Mouse (Mus musculus): ENCODE measurements around the gene Gm43951. TPM values are rescaled to one million over a fixed set of nuclear protein-coding genes. Genes with fewer than 3 reads are reported as not detected.

The Gm43951 gene
- total RNA-seq (2021) = under 1 TPM; 0.20 to 0.25 TPM
- long read RNA-seq, experiment 1 = 0 reads
- long read RNA-seq, experiment 2 = 0 reads

DNA sequence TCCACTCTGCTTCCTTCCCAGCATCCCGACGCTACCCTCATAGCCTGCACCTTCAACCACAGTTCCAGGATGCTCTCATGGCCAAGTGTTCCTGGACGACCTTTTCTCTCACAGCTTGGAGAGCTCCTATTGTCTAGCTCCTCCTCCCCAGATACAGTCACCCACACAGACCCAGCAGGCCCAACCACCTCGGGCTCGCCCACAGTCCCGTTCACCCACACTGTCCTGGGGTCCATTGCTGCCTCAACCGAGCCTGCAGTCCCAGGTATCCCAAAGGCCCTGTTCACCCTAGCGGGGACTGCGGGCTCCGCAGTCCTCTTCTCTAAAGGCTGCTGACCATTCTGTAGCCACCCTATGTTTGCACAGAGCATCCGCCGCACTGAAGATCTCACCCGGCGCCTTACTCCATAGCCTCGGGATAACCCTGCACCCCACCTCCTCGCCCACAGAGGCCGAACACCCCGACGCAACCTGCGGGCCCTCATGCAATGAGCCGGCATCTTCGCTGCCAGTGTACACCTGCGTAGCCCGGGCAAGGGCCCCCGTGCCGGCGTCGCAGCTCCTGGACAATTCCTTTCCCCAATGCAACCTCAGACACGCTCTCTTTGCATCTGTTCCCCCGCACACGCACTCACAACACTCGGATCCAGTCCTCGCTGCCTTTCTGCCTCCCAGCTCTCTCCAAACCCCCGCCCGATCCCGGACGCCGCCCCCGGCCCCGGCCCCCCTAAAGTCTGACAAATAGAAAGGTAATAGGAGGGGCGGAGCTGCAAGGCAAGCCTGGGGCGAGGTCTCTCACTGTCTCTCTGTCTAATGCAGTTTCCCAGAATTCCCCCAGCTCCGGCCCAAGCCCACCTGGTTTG, at the start of gene Gm43951:
Gene Gm43951 (minus strand): TSS at position 500 of the 863 bp plus-strand sequence.
- H3K27ac ChIP-seq = peak within 1 kb of the TSS; percentile 83
- intact Hi-C loops (cut with DNase I) = loop anchor here (2.0 to 5.0 kb wide), 2 partner anchors 70 to 154 kb away; no protein-coding TSS in a partner anchor
- peak within 1 kb of the TSS; percentile 72 for H3K4me3 ChIP-seq
- peak; percentile 2; the same call in 1 of the 2 replicates for TF ChIP-seq CTCF (IDR thresholded peaks at IDR 0.05)
- peak; percentile 31 for DNase-seq

DNA sequence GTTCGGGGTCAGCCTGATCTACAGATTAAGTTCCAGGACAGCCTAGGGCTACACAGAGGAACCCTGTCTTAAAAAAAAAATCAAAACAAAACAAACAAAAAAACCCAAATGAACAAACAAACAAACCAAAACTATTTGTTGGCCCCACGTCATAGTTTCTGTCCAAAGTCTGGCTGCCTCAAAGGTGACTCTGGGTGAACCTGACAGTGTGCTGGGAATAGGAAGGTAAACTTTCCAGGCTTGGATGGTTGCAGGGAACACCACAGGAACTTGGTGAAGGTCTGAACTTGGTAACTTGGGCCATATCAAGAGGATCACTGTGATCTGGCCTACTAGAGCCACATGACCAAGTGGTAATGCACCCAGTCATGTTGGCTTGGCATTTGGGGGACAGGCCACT, 49.8 kb upstream of the Gm43951 start:
- TF ChIP-seq CTCF (IDR thresholded peaks at IDR 0.05) = no peak
- intact Hi-C loops (cut with DNase I) = no loop called here
- H3K4me3 ChIP-seq = no peak overlapping the region
- DNase-seq = no peak
- no peak overlapping the region for H3K27ac ChIP-seq

- TF ChIP-seq CTCF (IDR thresholded peaks at IDR 0.05) = no peak
- intact Hi-C loops (cut with DNase I) = no loop called here
Observed at GRCm38 (mm10) chr11:72255629-72256028, 49.0 kb upstream of the Gm43951 start.

DNA sequence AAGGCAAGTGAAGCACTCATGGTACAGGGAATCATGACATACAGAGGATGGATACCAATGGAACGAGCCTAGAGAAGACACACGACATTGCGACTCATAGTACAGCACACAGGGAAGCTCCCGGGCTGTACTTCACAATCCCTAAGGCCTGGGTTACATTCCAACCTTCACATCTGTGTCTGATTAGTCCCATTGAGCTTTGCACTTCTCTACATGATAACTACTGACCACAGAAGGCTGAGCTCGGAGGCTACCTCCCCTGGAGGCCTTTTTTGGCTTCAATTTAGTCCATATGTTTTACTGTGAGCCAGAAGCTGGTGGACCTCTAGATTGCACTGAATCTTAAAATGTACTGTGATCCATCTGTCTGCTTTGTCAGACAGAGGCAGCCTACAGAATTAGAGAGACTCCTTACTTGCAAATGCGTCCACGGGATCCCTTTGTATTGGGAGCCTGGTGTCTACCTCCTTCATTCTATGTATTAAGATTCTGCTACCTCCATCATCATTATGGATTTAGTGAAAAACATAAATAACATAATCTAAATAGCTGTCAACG, 38.6 kb upstream of the Gm43951 start:
- H3K4me3 ChIP-seq = no peak overlapping the region
- intact Hi-C loops (cut with DNase I) = no loop called here
- H3K27ac ChIP-seq = no peak overlapping the region
- no peak for DNase-seq
- no peak for TF ChIP-seq CTCF (IDR thresholded peaks at IDR 0.05)

More at GRCm38 (mm10) chr11:72255629-72256028, 49.0 kb upstream of the Gm43951 start:
- DNase-seq = no peak
- no peak overlapping the region for H3K4me3 ChIP-seq
- H3K27ac ChIP-seq = no peak overlapping the region

DNA sequence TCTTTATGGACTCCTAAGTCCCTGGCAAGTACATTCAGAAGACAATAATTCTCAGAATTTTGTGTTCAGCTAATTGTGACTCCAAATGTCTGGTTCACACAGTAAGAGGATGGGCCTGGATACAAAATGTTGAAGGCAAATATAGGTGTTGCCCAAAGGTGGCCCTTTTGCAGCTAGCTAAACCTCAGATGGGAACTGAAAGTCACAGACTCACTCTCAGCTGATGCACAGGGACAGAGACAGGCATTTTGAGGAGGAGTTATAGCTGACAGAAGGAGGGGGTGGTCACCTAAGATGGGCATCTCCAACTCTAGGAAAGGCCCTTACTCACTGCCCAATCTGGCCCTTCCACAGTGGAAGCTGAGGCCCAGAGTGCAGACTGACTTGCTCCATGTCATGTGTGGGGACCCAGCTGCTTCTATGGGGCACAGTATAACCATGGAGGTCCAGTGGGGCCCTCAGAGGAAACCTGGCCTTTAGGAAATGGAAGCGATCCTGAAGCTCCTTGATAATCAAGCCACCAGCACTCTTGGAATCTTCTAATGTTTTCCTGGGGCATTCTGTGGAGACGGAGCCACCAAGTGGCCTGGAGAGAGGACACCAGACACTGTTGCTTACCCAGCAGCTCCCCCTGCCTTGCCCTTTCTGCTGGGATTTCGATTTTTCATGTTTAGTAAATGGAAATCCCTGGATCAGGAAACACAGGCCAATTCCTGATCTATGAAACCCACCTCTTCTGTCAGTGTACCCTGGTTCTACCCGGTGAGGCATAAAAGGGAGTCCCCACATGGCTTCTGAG, 33.6 kb upstream of the Gm43951 start:
- no peak overlapping the region for H3K4me3 ChIP-seq
- TF ChIP-seq CTCF (IDR thresholded peaks at IDR 0.05) = no peak
- no peak overlapping the region for H3K27ac ChIP-seq
- no peak for DNase-seq
- intact Hi-C loops (cut with DNase I) = no loop called here

GRCm38 (mm10) chr11:72234013-72234412, 27.4 kb upstream of the Gm43951 start:
- TF ChIP-seq CTCF (IDR thresholded peaks at IDR 0.05) = no peak
- intact Hi-C loops (cut with DNase I) = no loop called here

DNA sequence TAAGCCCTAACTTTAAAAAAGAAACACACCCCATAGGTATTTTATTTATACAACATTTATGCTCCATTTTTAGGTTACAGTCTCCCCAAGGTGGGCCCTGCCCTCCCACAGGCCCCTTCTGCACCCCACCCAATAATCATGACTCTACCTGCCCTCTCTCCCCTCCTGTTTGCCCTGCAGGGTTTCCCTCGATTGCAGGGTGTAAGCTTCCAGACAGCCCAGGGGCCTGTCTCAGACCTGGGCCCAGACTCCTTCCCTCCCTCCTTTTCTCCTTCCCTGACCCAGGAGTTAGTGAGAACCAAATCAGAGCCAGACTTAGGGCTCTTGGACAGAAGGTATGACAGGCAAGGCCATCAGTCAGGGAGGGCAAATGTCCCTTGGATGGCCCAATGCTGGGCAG, 26.4 kb upstream of the Gm43951 start:
- Histone ChIP-seq H3K4me3 (no peak overlapping the region), H3K27ac (no peak overlapping the region)
- TF ChIP-seq CTCF (IDR thresholded peaks at IDR 0.05) = no peak
- no peak for DNase-seq
- intact Hi-C loops (cut with DNase I) = no loop called here

More at GRCm38 (mm10) chr11:72234013-72234412, 27.4 kb upstream of the Gm43951 start:
- DNase-seq = peak; percentile 66
- Histone ChIP-seq H3K27ac (no peak overlapping the region), H3K4me3 (no peak overlapping the region)

- Histone ChIP-seq H3K27ac (no peak overlapping the region), H3K4me3 (no peak overlapping the region)
- intact Hi-C loops (cut with DNase I) = no loop called here
- no peak for DNase-seq
- no peak for TF ChIP-seq CTCF (IDR thresholded peaks at IDR 0.05)
Observed at GRCm38 (mm10) chr11:72232068-72232467, 25.4 kb upstream of the Gm43951 start.

DNA sequence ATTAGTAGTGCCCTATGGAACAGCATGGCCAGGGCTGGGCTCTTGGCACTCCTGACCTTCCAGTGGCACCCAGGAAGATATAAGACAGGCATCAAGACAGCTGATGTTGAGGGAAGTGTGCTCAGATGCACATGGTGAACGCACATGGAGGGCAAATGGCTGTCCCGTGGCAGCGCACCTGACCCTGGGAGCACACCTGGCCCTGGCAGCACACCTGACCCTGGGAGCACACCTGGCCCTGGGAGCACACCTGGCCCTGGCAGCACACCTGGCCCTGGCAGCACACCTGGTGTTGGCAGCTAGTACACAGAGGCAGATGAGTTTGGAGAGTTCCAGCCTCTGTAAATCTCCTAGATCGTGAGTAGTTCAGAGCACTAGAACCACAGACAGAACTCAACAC, 21.9 kb upstream of the Gm43951 start:
- no peak for DNase-seq
- no peak overlapping the region for H3K4me3 ChIP-seq
- no peak overlapping the region for H3K27ac ChIP-seq
- intact Hi-C loops (cut with DNase I) = loop anchor here (5.0 kb wide), 1 partner anchor 334 kb away; no protein-coding TSS in a partner anchor
- TF ChIP-seq CTCF (IDR thresholded peaks at IDR 0.05) = no peak

DNA sequence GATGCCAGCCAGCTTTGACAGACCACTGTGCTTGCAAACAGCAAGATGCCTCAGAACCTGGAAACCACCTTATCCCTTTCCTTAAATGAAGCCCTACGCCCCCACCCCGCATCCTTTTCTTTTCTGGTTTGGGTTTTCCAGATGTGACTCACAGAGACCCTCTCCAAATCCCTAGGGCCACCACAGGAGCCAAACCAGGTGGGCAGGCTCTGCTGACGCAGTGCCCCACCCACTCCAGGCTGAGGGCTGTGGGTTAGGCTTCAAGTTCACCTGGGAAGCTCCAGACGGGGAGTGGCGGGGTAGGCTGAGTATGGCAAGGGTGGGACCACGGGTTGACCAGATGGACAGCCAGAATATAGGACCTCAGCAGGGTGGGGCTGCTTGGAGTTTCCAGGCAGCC, 20.3 kb upstream of the Gm43951 start:
- Histone ChIP-seq H3K27ac (no peak overlapping the region), H3K4me3 (no peak overlapping the region)
- DNase-seq = no peak
- TF ChIP-seq CTCF (IDR thresholded peaks at IDR 0.05) = no peak
- intact Hi-C loops (cut with DNase I) = loop anchor here (5.0 kb wide), 1 partner anchor 335 kb away; no protein-coding TSS in a partner anchor

DNA sequence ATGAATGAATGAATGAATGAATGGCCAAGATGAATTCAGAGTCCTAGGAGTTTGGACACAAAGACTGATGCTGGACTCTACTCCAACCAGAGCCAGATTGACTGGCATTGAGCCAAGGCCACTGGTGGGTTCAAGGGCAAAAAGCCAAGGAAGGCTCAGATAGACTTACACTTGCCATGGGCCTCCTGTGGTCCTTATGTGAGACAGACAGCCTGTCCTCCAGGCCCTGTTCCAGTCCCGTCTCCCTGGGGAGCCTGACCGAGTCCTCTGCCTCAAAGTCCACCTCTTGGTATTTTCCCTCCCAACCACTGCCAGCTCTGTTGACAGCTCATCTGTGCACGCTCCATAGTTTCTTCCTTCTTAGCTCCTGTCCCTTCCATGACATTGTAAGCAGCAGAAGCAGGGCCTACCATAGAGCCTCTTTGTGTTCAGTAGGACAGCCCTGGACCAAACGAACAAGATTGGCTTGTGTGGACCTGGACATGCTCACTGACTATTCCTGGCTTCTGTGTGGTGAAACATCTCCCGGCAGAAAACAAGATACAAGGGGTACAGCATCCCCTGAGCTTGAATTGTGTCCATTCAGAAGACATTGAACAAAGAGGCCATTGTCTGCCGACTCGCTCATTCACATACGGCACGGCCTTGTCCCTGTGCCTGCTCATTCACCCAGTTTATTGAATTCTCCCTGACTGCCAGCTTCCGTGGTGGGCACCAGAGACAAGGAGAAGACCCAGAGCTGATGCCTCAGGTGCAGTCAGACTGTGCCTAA, 19.6 kb upstream of the Gm43951 start:
- no peak for TF ChIP-seq CTCF (IDR thresholded peaks at IDR 0.05)
- H3K4me3 ChIP-seq = no peak overlapping the region
- no peak for DNase-seq
- intact Hi-C loops (cut with DNase I) = loop anchor here (5.0 kb wide), 1 partner anchor 336 kb away; no protein-coding TSS in a partner anchor
- H3K27ac ChIP-seq = no peak overlapping the region

DNA sequence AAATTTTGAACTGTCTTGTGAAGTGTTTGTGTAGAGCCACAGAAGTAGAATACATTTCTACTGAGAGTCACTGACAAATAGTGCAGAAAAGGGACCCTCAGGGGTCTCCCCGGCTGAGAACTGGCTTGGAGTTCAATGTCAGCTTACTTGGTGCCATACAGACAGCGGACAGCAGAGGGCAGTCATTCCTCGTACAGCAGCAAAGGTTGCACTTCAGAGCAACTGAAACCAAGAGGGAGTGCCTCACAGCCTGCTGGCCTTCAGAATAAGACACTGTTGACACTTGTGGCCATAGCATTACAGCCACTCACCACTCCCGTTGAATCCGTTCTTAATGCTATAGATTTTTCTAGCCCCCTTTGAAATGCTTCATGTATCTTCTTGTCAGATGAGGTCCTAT, 18.2 kb upstream of the Gm43951 start:
- intact Hi-C loops (cut with DNase I) = loop anchor here (2.0 to 5.0 kb wide), 5 partner anchors 42 to 337 kb away; partner anchors contain the start of gene Slc13a5
- peak; percentile 79 for DNase-seq
- TF ChIP-seq CTCF (IDR thresholded peaks at IDR 0.05) = peak; percentile 97; the same call in 1 of the 2 replicates
- no peak overlapping the region for H3K27ac ChIP-seq
- no peak overlapping the region for H3K4me3 ChIP-seq
